Mouse (Mus musculus): ENCODE data around the gene Cacna2d4.
A peak's percentile ranks its signal among the peaks of the same experiment; 100 is the strongest.

The Cacna2d4 gene

DNA sequence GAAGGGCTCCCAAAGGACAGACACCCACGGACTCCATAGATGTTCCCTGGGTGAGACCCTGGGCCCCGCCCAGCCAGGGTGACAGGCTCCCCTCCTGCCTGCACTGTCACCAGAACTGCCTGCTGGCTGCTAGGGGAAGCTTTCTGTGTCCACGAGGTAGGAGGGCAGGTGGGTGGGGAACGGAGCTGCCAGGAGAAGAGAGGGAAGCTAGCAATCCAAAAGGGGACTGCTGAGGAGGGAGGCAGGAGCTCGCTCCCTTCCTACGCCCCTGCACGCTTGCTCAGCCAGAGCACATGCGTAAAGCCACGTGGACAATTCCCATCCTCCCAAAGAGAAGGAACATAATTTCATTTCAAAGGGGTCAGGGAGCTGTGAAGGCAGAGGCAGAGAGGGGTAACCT lies 73.8 kb downstream of the Cacna2d4 start:
- DNase-seq (ENCODE audit: low spot score in 2 of 2): no peak

DNA sequence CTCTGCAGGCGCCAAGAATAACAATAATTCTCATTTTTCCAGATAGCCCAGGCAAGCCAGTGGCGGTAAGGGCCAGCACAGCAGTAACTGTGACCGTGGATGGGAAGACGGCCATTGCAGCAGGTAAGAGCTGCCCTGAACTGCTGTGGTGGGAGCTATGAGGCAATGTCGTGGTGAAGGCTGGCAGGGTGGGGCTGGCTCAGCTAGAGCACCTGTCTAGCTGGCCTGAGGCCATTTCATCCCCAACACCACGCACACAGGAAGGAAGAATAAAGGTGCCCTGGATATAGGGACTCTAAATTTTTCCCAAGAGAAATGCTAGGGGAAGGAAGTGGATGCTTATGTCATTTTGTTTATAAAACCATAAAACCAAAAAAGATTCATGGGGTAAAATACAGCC lies 76.1 kb downstream of the Cacna2d4 start:
- no peak for DNase-seq (ENCODE audit: low spot score in 2 of 2)

DNA sequence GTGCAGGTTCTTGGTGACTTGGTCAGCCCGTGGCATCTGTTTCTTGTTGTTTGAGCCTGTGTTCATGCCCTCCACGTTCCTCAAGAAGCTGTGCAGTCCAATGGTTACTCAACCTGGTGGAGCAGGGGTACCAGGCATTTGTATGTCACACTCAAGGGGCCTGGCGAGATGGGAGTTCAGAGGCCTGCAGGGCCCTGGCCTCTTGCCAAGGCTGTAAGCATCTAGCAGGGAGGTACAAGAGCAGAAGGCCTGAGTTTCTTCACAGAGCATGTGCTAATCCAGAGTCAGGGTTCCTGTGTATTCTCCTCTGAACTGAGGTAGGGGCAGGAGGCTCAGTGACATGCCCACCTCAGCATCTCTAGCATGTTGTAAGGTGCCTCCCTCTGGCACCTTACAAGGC lies 76.8 kb downstream of the Cacna2d4 start:
- no peak for DNase-seq (ENCODE audit: low spot score in 2 of 2)

DNA sequence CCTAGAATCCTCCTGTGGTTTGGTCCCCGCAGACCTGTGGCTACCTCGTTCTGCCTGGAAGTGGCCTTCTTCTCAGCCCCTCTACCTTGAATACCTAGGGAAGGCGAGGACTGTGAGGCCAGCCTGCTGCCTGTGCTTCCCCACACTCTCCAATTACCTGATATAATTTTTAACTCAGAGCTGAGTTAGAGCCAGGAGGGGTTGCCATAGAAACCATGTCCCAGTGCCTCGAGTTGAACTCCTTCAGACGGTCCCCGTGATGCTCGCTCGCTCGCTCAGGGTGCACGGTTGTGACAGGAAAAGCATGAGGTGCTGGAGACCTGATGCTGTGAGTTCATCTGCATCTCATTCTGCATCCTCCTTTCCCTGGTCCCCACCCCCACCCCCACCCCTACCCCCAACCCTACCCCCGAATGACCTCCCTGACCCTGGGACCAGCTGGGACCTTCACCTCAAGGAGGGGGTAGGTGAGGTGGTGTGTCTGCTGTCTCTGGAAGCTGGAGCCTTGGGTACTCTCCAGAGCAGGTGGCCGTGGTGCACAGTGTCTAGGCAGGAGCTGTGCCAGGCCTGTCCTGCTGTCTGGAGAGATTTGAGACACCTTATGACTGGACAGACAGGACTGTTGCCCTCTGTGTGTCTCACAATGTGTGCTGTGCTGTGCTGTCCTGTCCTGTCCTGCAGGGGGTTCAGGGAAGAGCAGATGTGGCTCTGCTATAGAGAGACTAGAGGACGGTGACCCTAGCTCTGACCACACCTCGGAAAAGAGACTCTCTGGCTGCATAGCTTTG lies 77.5 kb downstream of the Cacna2d4 start:
- DNase-seq (ENCODE audit: low spot score in 2 of 2): no peak

DNA sequence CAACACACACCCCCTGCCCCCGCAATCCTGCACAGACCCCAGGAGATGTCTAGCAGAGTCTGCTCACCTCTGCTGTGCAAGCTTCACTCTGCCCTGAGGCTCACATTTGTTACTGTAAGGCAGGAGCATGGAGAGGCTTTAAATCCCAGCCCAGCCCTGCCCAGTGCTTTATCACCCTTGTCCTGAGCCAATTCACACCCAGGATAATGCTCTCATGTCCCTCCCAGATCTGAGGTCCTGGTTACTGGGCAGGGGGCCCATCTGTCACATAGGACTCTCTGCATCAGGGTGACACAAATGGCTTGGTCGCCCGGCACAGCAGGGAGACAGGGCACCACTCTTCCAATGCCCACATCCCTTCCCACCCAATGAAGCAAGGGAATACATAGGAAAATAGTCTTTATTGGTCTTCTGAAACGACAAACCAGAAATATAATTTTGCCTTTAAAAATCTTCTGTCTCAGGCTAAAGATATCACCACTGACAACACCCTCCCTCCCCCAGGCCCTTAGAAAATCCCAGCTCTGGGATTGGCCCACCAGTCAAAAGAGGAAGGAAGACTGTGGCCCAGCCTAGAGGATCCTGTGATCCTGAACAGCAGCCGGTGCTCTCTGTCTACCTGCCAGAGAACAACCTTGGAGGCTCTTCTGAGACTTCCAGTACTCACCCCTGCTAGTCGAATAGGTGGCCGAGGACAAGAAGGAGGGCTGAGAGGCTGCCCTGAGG lies 78.6 kb downstream of the Cacna2d4 start:
- DNase-seq (ENCODE audit: low spot score in 2 of 2): no peak

DNA sequence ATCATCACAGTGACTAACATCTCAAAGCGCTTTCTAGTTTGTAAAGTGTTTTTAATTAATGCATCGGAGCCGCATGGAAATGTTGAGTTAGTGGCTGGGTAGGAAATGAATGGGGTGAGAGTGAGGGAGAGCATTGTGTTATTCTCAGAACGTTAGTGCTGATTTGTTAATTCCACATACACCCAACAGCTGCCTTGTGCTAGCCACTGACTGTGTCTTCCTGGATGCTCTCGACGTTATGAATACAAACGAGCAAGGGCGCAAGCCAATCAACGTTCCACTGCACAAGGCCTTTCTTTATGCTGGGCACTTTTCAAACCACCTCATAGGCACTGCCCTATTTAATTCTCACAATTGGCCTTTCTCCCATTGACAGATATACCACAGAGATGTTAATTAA lies 82.4 kb downstream of the Cacna2d4 start:
- DNase-seq (ENCODE audit: low spot score in 2 of 2): no peak

DNA sequence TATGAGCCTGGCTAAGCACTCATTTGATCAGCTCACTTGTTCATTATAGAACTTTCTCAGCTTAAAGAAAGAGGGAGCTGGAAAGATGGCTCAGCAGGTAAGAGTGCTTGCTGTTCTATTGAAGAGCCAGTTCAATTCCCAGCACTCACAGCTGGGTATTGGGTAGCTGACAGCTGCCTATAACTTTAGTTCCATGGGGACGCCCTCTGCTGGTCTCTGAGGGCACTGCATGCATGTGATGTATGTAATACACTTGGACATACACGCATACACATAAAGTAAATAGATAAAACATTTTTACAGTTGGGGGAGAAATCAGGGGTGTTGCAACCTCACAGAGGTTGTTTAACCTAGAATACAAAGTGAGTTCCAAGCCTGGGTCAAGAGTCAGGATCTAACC lies 83.0 kb downstream of the Cacna2d4 start:
- peak in 1 of 2 experiments; percentile 31 for DNase-seq (ENCODE audit: low spot score in 2 of 2)

DNA sequence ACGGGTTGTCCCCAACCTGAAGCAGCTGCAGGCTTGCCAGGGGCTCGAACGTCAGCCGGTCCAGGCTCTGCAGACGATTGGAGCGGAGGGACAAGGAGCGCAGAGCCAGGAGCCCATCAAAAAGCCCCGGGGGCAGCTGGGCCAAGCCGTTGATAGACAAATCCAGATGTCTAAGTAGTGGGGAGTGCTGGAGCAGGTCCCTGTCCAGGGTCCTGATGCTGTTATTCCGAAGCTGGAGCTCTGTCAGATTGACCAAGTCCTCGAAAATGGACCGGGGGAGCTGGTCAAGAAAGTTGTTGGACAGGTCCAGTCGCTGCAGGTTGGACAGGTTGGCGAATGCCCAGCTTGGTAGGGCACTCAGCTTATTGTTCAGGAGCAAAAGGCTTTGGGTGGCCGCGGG lies 84.2 kb downstream of the Cacna2d4 start:
- no peak for DNase-seq (ENCODE audit: low spot score in 2 of 2)

DNA sequence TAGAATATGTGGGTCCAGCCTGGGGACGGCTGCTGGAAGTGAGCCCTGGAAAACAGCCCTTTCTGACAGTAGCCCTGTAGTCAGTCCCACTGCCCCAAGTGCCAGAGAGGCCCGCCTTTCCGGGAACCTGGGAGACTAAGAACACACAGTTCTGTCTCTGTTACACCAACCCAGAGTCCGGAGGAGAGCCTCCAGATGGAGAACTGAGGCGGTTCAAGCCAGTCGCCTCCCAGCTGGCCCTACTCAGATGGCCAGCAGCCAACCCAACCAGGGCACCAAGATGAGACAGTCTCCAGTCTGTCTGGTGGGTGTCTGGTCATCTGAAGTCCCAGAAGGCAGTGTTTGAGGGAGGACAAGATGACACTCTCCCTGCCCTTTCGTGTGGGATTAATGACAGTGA lies 85.4 kb downstream of the Cacna2d4 start:
- DNase-seq (ENCODE audit: low spot score in 2 of 2): no peak

DNA sequence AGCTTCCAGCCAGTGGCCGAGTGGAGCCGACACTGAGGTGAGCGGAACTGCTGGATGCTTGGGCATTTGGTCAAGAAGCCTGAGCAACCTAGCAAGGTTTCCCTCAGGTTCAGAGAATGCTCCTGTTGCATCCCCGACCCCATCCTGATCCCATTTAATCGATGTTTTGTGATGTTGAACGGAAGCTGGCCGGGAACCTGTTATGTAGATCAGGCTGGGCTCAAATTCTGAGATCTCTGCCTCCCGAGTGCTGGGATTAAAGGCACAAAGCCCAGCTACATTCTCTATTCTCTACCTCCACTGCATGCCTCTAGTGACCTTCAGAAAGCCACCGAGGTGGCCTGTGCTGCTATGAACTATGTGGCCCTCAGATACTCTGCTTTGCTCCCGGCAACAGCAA lies 88.5 kb downstream of the Cacna2d4 start:
- DNase-seq (ENCODE audit: low spot score in 2 of 2): no peak

DNA sequence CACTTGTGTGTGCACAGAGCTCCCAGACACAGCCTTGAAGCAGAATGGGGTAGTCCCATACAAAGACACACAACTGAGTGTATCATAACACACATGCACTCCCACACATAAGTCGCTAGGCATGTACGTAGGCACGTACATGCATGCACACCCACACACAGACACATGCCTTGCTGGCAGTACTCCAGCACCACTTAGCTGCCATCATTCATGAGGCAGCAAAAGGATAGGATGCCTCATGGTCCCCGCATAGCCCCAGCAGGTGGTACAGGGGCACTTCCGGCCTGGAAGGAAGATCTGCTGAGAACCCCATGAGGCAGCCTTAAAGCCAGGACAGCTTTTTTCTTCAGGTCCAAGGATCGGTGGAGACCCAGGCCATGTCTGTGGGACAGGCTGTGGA lies 89.7 kb downstream of the Cacna2d4 start:
- DNase-seq (ENCODE audit: low spot score in 2 of 2): no peak

DNA sequence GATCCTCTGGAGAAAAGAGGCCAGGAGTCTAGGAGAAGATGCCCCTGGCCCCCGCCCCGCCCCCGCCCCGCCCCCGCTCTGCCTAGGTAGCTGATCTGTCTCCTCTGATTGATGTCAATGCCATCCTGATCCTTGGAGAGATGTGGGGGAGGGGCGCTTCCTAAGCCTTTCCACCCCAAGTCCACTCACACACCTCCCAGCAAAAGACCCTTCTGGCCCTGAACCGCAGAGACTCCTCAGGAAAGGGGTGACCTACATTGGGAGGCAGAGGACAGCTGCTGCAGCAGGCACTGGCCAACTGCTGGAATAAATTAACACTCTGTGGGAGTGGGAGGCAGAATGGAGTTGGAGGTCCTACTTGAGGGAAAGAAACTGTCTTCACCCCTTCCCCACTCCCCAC lies 90.2 kb downstream of the Cacna2d4 start:
- no peak for DNase-seq (ENCODE audit: low spot score in 2 of 2)

DNA sequence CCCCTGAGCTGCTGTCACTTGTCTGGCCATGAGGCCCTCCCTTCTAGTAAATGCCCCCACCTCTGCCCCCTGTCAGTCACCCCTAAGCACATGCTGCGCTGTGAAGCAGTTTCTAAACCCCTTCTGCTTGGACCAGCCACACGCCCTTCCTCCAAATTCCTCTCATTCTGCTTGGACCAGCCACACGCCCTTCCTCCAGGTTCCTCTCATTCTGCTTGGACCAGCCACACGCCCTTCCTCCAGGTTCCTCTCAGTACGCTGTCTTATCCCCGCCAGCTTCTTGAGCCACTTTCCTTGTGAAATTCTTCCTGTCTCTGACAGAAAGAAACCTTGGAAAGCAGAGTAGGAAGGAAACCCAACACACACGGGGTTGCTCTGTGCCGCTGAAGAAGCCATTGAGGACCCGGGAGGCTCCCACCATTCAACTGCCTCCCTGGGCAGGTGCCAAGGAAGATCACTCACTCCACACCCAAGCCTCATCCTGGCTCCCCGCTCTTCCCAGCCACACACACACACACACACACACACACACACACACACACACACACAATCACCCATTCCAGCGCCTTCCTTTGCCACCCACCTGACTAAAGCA lies 92.3 kb downstream of the Cacna2d4 start:
- no peak for DNase-seq (ENCODE audit: low spot score in 2 of 2)

DNA sequence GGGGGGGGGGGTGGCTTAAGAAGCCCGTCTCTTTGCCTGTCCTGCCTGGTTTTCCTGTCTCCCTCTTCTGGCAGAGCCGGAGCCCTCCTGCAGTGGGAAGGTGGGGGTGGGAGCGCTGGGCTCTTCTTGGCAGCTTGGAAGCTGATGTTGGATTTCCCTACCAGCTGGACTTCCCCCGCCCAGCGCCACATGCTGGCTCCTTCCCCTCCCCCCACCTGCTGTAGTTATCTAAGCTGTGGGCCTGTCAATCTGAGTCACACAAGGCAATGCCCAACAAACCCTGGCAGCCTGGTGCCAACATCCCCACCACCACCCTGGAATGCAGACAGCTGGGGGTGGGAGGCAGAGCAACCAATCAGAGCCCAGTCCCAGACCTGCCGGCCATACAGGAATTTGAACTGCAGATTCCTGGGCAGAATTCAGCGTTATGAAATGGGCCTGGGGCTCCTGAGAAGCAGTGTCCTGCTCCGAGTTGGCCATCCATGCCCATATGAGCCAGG lies 92.9 kb downstream of the Cacna2d4 start:
- no peak for DNase-seq (ENCODE audit: low spot score in 2 of 2)

DNA sequence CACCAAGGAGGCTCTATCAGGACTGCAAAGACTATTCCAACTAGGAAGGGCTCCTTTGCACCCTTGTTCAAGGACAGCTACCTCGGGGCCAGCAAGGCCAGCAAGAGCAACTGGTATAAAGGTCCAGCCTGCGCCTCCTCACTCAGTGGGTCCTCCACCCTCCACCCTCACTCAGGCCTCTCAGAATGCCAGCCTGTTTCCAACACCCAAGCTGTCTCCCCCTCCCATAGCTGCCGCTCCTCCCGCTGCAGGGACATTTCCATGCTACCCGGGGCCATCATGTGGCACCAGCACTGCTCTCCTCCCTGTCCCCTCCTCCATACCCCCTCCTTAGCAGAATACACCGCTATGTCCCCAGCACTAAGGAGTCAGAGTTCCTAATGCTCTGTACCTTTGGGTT lies 93.6 kb downstream of the Cacna2d4 start:
- DNase-seq (ENCODE audit: low spot score in 2 of 2): no peak

DNA sequence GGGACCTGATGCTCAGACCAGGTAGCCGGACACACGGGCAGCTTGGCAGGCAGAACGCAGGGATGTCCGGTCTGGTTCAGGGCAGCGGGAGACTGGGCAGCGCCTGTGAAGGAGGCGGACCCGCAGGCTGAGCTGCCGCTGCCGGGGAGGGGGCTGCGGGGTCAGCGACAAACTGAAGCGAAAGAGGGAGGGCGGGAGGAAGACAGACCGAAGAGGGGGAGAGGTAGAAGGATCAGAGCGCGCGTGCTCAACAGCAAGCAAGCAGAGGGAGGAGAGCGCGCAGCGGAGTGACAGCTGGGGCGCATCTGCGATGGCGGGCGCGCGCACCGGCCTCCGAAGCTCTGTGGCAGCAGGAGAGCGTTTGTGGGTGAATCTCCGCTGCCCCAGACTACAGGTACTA lies 94.2 kb downstream of the Cacna2d4 start, which contains the start of gene Lrtm2:
TSS of gene Lrtm2 (minus strand) at position 261 of the 400 bp plus-strand sequence.
- no peak for DNase-seq (ENCODE audit: low spot score in 2 of 2)

DNA sequence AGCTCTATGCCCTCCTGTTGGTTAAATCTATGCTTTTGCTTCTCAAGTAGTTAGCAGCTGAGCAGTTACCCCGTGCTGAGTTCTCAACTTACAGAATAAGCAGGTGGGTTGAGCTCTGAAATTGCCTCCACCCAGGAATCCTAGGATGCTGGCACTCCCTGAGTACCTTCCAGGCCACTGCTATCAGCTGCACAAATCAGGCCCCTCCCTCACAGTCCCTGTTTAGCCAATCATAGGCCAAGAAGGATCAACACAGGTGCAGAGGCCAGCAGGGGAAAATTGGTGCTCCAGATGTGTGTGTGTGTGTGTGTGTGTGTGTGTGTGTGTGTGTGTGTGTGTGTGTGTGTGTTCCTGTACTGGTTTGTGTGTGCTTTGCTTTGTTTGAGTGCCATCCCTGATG lies 95.8 kb downstream of the Cacna2d4 start:
- no peak for DNase-seq (ENCODE audit: low spot score in 2 of 2)

DNA sequence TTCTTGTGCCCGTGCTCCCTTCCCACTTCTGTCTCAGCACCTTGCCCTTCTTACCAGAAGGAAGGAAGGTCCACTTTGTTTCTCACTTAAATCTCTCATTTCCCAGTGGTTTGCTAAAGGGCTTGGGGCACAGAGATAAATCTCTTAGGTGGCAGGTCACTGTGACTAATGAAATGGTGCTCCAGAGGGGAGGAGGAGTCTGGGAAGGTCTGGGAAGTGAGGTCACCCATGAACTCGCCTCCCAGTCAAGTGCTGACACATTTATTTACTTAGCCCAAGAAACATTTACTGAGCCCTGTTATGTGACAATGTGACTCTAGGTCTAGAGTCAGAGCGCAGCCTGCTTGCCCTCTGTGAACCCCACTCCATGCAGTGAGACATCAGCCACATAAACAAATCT lies 96.9 kb downstream of the Cacna2d4 start:
- no peak for DNase-seq (ENCODE audit: low spot score in 2 of 2)

DNA sequence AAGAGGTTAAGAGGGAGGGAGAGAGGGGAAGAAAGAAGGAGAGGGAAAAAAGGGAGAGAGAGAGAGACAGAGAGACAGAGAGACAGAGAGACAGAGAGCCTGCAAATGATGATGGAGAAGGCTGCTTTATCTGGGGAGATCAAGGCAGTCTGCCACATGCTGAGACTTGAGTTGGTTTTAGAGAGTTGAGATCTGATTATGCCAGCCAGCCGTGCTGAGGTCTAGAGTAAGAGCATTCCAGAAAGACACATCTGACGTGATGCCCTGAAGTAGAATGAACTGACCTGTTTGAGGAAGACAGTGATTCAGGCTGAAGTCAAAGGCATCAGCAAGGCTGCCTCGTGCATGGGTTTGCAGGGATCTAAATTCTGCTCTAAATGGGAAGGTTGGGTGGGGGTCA lies 97.5 kb downstream of the Cacna2d4 start:
- no peak for DNase-seq (ENCODE audit: low spot score in 2 of 2)

DNA sequence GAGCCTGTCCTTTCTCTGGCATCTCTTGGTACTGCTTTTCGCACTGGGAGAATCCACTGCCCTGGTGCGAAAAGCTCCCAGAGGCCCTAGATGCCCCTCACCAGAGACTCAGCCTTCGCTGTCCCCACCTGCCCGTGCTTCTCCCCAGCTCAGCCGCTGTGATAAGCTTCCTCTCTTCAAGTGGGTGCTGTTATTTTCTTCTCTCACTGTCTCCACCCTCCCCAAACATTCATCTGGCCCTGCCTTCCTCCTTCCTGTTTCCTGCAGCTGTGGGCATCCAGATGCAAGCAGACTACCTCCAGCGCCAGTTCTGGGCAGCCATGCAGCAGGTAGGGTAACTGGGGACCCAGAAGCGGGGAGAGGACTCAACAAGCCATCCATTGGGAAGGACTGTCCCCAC lies 99.8 kb downstream of the Cacna2d4 start:
- DNase-seq (ENCODE audit: low spot score in 2 of 2): peak in 1 of 2 experiments; percentile 26

DNA sequence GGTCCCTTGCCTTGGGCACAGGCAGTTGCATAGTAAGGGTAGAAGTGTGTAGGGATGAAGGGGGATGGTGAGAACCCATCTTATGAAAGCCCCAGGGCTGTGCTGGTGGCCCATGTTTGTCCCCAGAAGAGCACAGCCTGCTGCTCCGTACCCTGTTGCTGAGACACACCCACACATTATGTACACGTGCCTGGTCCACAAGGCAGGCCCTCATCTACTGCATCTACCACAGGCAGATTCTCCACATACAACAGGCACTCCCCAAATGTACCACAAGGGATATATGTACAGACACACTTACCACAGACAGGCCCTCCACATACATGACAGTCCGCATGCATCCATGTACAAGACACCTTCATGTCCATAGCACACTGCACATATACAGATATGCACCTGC lies 101.0 kb downstream of the Cacna2d4 start:
- DNase-seq (ENCODE audit: low spot score in 2 of 2): no peak

DNA sequence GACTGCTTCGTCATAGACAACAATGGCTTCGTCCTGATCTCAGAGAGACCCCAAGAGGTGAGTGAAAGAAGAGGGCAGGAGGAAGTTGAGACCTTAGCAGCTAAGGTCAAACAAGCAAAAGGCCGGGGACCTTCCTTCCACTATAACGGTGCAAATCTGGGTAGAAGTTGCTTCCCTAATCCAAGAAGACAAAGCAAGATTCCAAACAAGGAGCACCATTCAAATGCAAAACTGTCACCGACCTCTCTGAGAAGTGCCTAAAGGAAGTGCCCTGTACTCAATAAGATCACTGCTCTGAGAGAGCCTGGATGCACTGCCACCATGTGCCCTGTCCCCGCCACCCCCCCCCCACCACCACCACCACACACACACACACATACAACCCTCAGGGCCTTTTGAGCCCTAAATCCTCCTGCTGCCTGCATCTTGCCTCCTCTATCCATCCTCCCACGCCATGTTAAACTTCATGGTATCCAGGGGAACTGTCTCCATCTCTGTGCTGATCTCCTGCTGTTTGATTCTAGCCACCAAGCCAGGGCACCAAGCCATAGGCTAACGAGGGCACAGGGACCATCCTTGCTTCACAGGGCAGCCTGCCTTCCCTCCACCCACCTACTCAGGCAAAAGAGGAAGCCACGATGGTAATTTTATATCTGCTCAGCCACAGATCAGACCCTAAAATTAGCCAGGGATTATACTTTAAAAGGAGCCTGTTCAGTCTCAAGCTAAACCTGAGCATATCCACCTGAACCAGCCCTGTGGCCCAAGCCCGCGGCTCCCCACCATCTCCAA lies 102.0 kb downstream of the Cacna2d4 start:
- DNase-seq (ENCODE audit: low spot score in 2 of 2): no peak

Measured in spleen, postnatal 10 days (tissue).